Mouse (Mus musculus) heart, embryonic 14.5 days (tissue): Measurements from ENCODE around the gene Dagla. TPM values are rescaled to one million over a fixed set of nuclear protein-coding genes. Genes with fewer than 3 reads are reported as not detected.

Source experiments
- ATAC-seq: fragments of 200-750 bp; cut with Nextera tagmentation; 2 replicates; pipeline ENCODE4 v1.8.0; 2017; ENCODE audit warnings: low read depth, moderate TSS enrichment; ENCODE audit not compliant: insufficient number of reproducible peaks, insufficient read depth, low FRiP score
- H3K27ac ChIP-seq, 2 experiments: fragments of 200-500 bp in 1 of 2; fragments of 300-500 bp in 1 of 2; sonication (generic) in 1 of 2; replicated peaks in 1 of 2; 2 replicates each; pipeline ENCODE4 v1.5.1; 2012 to 2014; ENCODE audit warnings: low read depth in 2 of 2, low read length in 2 of 2, control low read depth in 1 of 2, mild to moderate bottlenecking in 1 of 2, mixed read lengths in 1 of 2; ENCODE audit not compliant: control insufficient read depth in 1 of 2, insufficient read depth in 1 of 2
- H3K27me3 ChIP-seq: fragments of 300-500 bp; sonication (generic); 2 replicates; pipeline ENCODE4 v1.6.1; 2014; ENCODE audit warnings: mild to moderate bottlenecking, low read length, control low read depth; ENCODE audit not compliant: control insufficient read depth, insufficient read depth
- H3K36me3 ChIP-seq: fragments of 300-500 bp; sonication (generic); 2 replicates; pipeline ENCODE4 v1.6.1; 2014; ENCODE audit warnings: mild to moderate bottlenecking, control low read depth, low read length, mixed read lengths; ENCODE audit not compliant: control insufficient read depth, insufficient read depth
- H3K4me1 ChIP-seq, 2 experiments: fragments of 200-500 bp in 1 of 2; fragments of 300-500 bp in 1 of 2; sonication (generic) in 1 of 2; 2 replicates each; pipeline ENCODE4 v1.6.1; 2012 to 2014; ENCODE audit warnings: low read length in 2 of 2, control low read depth in 1 of 2, mixed read lengths in 1 of 2; ENCODE audit not compliant: control insufficient read depth in 2 of 2, insufficient read depth in 2 of 2
- H3K4me2 ChIP-seq: fragments of 300-500 bp; sonication (generic); 2 replicates; pipeline ENCODE4 v1.6.1; 2014; ENCODE audit warnings: mild to moderate bottlenecking, low read length
- H3K4me3 ChIP-seq, 2 experiments: fragments of 200-500 bp in 1 of 2; fragments of 300-500 bp in 1 of 2; sonication (generic) in 1 of 2; 2 replicates each; pipeline ENCODE4 v1.5.1; 2012 to 2014; ENCODE audit warnings: low read length in 2 of 2, mild to moderate bottlenecking in 2 of 2, control low read depth in 1 of 2, low read depth in 1 of 2, moderate library complexity in 1 of 2; ENCODE audit not compliant: control insufficient read depth in 1 of 2, insufficient read depth in 1 of 2
- H3K9ac ChIP-seq: fragments of 300-500 bp; sonication (generic); 2 replicates; pipeline ENCODE4 v1.6.1; 2014; ENCODE audit warnings: mild to moderate bottlenecking, low read length
- H3K9me3 ChIP-seq: fragments of 300-500 bp; sonication (generic); 2 replicates; pipeline ENCODE4 v1.6.1; 2016; ENCODE audit warnings: low read length, control low read depth; ENCODE audit not compliant: control insufficient read depth
- WGBS: fragments of 180-500 bp; shearing (Covaris S2); extraction: QIAGEN DNeasy Blood & Tissue Kit; methylation state at CpG from one replicate; pipeline ENCODE4 v1.1.7; 2014; 5-methylcytosine and 5-hydroxymethylcytosine counted together
- polyA plus RNA-seq: library from polyadenylated mRNA; unstranded; fragments of >200 nt; fragmentation: Nextera tagmentation; extraction: Ambion mirVana; gene quantifications from 2 replicates; pipeline ENCODE4 v1.2.1, GENCODE M21; 2014

Gene Dagla
- polyA plus RNA-seq, 1 experiment from 2014 or later: 0.82 TPM

GRCm38 (mm10) chr19:10278669-10279324, 25.9 kb downstream of the Dagla start:
- H3K27me3 ChIP-seq: no peaks in the 10 kb centered on the region
- H3K4me2 ChIP-seq: no peak overlapping the region
- H3K27ac ChIP-seq: no peak overlapping the region
- H3K4me3 ChIP-seq: no peak overlapping the region
- ATAC-seq: no peak
- no peak overlapping the region for H3K9ac ChIP-seq
- H3K4me1 ChIP-seq: peaks cover 44 to 47% of the 10 kb centered on the region in 2 experiments
- 51% methylated on average over 6 of the region's 6 CpGs for WGBS
- no peaks in the 10 kb centered on the region for H3K9me3 ChIP-seq
- no peaks in the 10 kb centered on the region for H3K36me3 ChIP-seq

GRCm38 (mm10) chr19:10277759-10278158, 26.9 kb downstream of the Dagla start:
- peaks cover 47 to 52% of the 10 kb centered on the region in 2 experiments for H3K4me1 ChIP-seq
- no peaks in the 10 kb centered on the region for H3K27me3 ChIP-seq

GRCm38 (mm10) chr19:10277331-10277730, 27.3 kb downstream of the Dagla start:
- WGBS: 5% methylated on average over 17 of the region's 17 CpGs
- no peak overlapping the region for H3K4me3 ChIP-seq
- peak overlapping the region; percentile 33 for H3K4me2 ChIP-seq
- H3K36me3 ChIP-seq: no peaks in the 10 kb centered on the region
- no peaks in the 10 kb centered on the region for H3K27me3 ChIP-seq
- H3K9ac ChIP-seq: peak overlapping the region; percentile 41; the same call in 1 of the 2 replicates
- no peaks in the 10 kb centered on the region for H3K9me3 ChIP-seq
- H3K4me1 ChIP-seq: peaks cover 51 to 56% of the 10 kb centered on the region in 2 experiments
- H3K27ac ChIP-seq: peak overlapping the region in 1 of 2 experiments; percentile 64; a peak in 2 of 4 replicates
- ATAC-seq: no peak

More at GRCm38 (mm10) chr19:10277759-10278158, 26.9 kb downstream of the Dagla start:
- ATAC-seq: no peak
- Histone ChIP-seq H3K4me2 (peak overlapping the region; percentile 33), H3K9ac (peak overlapping the region; percentile 41; the same call in 1 of the 2 replicates), H3K27ac (peak overlapping the region in 1 of 2 experiments; percentile 64; a peak in 2 of 4 replicates), H3K36me3 (no peaks in the 10 kb centered on the region), H3K9me3 (no peaks in the 10 kb centered on the region), H3K4me3 (no peak overlapping the region)
- WGBS: 38% methylated on average over 5 of the region's 5 CpGs

GRCm38 (mm10) chr19:10276483-10277144, 28.1 kb downstream of the Dagla start:
- no peak overlapping the region; the same call in 1 of the 2 replicates for H3K4me2 ChIP-seq
- no peak for ATAC-seq
- WGBS: 73% methylated on average over 12 of the region's 12 CpGs
- H3K9me3 ChIP-seq: no peaks in the 10 kb centered on the region
- H3K4me3 ChIP-seq: no peak overlapping the region
- peaks cover 50 to 52% of the 10 kb centered on the region in 2 experiments for H3K4me1 ChIP-seq
- no peak overlapping the region for H3K27ac ChIP-seq
- H3K27me3 ChIP-seq: no peaks in the 10 kb centered on the region
- H3K9ac ChIP-seq: no peak overlapping the region
- H3K36me3 ChIP-seq: no peaks in the 10 kb centered on the region

- H3K9ac ChIP-seq: no peak overlapping the region
- no peaks in the 10 kb centered on the region for H3K36me3 ChIP-seq
- no peak overlapping the region for H3K27ac ChIP-seq
- H3K9me3 ChIP-seq: no peaks in the 10 kb centered on the region
- H3K4me2 ChIP-seq: no peak overlapping the region
- H3K4me1 ChIP-seq: peaks cover 31 to 35% of the 10 kb centered on the region in 2 experiments
- no peak for ATAC-seq
- 42% methylated on average over 5 of the region's 5 CpGs for WGBS
- no peaks in the 10 kb centered on the region for H3K27me3 ChIP-seq
- H3K4me3 ChIP-seq: no peak overlapping the region
These were observed 30.6 kb downstream of the Dagla start for GRCm38 (mm10) chr19:10274056-10274455.

GRCm38 (mm10) chr19:10272746-10273145, 31.9 kb downstream of the Dagla start:
- H3K4me2 ChIP-seq: peak overlapping the region; percentile 24
- no peaks in the 10 kb centered on the region for H3K27me3 ChIP-seq
- 29% methylated on average over 11 of the region's 11 CpGs for WGBS
- no peaks in the 10 kb centered on the region for H3K9me3 ChIP-seq
- peak overlapping the region in 1 of 2 experiments; percentile 12; a peak in 1 of 4 replicates for H3K27ac ChIP-seq
- no peak overlapping the region for H3K4me3 ChIP-seq
- H3K9ac ChIP-seq: 0 out of 2 replicates have a peak overlapping the region, but pooled peaks have one; percentile 18
- ATAC-seq: 0 out of 2 replicates have a peak, but pooled peaks have one; percentile 44
- H3K4me1 ChIP-seq: peaks cover 23 to 26% of the 10 kb centered on the region in 2 experiments
- no peaks in the 10 kb centered on the region for H3K36me3 ChIP-seq

GRCm38 (mm10) chr19:10271592-10271991, 33.1 kb downstream of the Dagla start:
- Histone ChIP-seq H3K4me1 (peaks cover 15 to 23% of the 10 kb centered on the region in 2 experiments), H3K27ac (no peak overlapping the region), H3K36me3 (no peaks in the 10 kb centered on the region), H3K27me3 (no peaks in the 10 kb centered on the region), H3K4me2 (no peak overlapping the region), H3K9ac (no peak overlapping the region), H3K9me3 (no peaks in the 10 kb centered on the region), H3K4me3 (no peak overlapping the region)
- no peak for ATAC-seq
- WGBS: 76% methylated on average over 7 of the region's 7 CpGs
